ENCODE assay signal across 20 mouse cellular contexts in genomic region chr1:131364432-131364831, GRCm38 (mm10).
DNase-seq lines count a peak whose midpoint lies in the region; ATAC-seq and TF ChIP-seq lines count a peak whose summit lies in the region.
"Had no signal": no experiment of that assay in that cellular context is flagged by ENCODE, and none has a peak within 500 bp of the region (broad histone marks: within the 10 kb centered on the region; RNA-seq: fewer than 3 reads in every experiment).

No protein-coding gene starts in this region.

- DNase-seq in A20 (ENCODE audit: low read depth, low spot score) (peak; percentile 42), MEL (ENCODE audit: low read depth, low spot score) (peak; percentile 35)
- DNase-seq in layer of hippocampus, adult 2 months (ENCODE audit: low spot score in 2 of 2), result no peak
- no peak for DNase-seq in gastrocnemius, postnatal 25 days
- DNase-seq: adrenal gland, adult 2 months; adrenal gland, postnatal 10 days; adrenal gland, postnatal 25 days; cerebellum, adult 11-12 months; cerebellum, adult 2 months; cerebellum, adult 9-10 months; cerebellum, postnatal 10 days; cerebellum, postnatal 25 days; forebrain, postnatal 0 days had no signal

- H3K4me2 ChIP-seq in midbrain, embryonic 16.5 days (ENCODE audit: low read length), result no peak overlapping the region
- H3K4me2 ChIP-seq: embryonic facial prominence, embryonic 12.5 days; forebrain, embryonic 13.5 days; forebrain, embryonic 15.5 days had no signal

- H3K4me1 ChIP-seq in MEL (ENCODE audit: control insufficient read depth in 1 of 2, insufficient read depth in 2 of 2, low read length in 2 of 2), result peaks cover 22 to 35% of the 10 kb centered on the region in 2 experiments
- no peaks in the 10 kb centered on the region for H3K4me1 ChIP-seq in midbrain, embryonic 16.5 days (ENCODE audit: control insufficient read depth, insufficient read depth, low read length)
- H3K4me1 ChIP-seq: embryonic facial prominence, embryonic 10.5 days; embryonic facial prominence, embryonic 12.5 days; forebrain, embryonic 13.5 days; forebrain, embryonic 15.5 days had no signal

- no peak for TF ChIP-seq POLR2A in MEL (IDR thresholded peaks at IDR 0.05; ENCODE audit: control insufficient read depth in 1 of 2, insufficient read depth in 1 of 2, low read depth in 1 of 2, low read length in 2 of 2, poor library complexity in 1 of 2)

- H3K4me3 ChIP-seq in MEL (ENCODE audit: control insufficient read depth in 1 of 2, insufficient read depth in 1 of 2, low read depth in 2 of 2, low read length in 2 of 2) (no peak overlapping the region), macrophage (ENCODE audit: inconsistent target) (no peak overlapping the region)
- no peak overlapping the region for H3K4me3 ChIP-seq in layer of hippocampus, adult 2 months
- no peak overlapping the region for H3K4me3 ChIP-seq in midbrain, embryonic 16.5 days (ENCODE audit: low read depth, low read length)
- H3K4me3 ChIP-seq: embryonic facial prominence, embryonic 10.5 days; embryonic facial prominence, embryonic 12.5 days; forebrain, embryonic 13.5 days; forebrain, embryonic 15.5 days had no signal

- peak overlapping the region; percentile 62 for H3K27ac ChIP-seq in MEL (ENCODE audit: control insufficient read depth, low read depth, low read length)
- peak overlapping the region; percentile 65 for H3K27ac ChIP-seq in macrophage
- no peak overlapping the region for H3K27ac ChIP-seq in layer of hippocampus, adult 2 months
- H3K27ac ChIP-seq in midbrain, embryonic 16.5 days (ENCODE audit: low read length), result no peak overlapping the region
- H3K27ac ChIP-seq: embryonic facial prominence, embryonic 10.5 days; embryonic facial prominence, embryonic 12.5 days; forebrain, embryonic 13.5 days; forebrain, embryonic 15.5 days had no signal

- no peak; a peak in 1 of 4 replicates for TF ChIP-seq EP300 in MEL (IDR thresholded peaks at IDR 0.05; ENCODE audit: low read depth in 1 of 2, low read length in 2 of 2)

- H3K9me3 ChIP-seq in MEL (replicated peaks; ENCODE audit: insufficient read depth, low read length), result no peaks in the 10 kb centered on the region
- no peaks in the 10 kb centered on the region for H3K9me3 ChIP-seq in midbrain, embryonic 16.5 days (replicated peaks; ENCODE audit: control insufficient read depth, low read length, poor library complexity, severe bottlenecking)
- H3K9me3 ChIP-seq: embryonic facial prominence, embryonic 10.5 days; embryonic facial prominence, embryonic 12.5 days; forebrain, embryonic 13.5 days; forebrain, embryonic 15.5 days; G1E had no signal

- TF ChIP-seq CTCF in MEL (IDR thresholded peaks at IDR 0.05 in 2 of 3, conservative IDR thresholded peaks at IDR 0.05 in 1 of 3; ENCODE audit: control insufficient read depth in 1 of 3, insufficient read depth in 1 of 3, low read depth in 2 of 3, low read length in 3 of 3, poor library complexity in 1 of 3, severe bottlenecking in 1 of 3), result no peak
- no peak for TF ChIP-seq CTCF in layer of hippocampus, adult 2 months (conservative IDR thresholded peaks at IDR 0.05)

- H3K36me3 ChIP-seq in MEL (ENCODE audit: control insufficient read depth in 1 of 2, insufficient read depth in 2 of 2, low read length in 2 of 2) (peaks cover 0 to 52% of the 10 kb centered on the region in 2 experiments; a peak in 2 of 4 replicates), macrophage (ENCODE audit: inconsistent target) (peaks cover 10% of the 10 kb centered on the region; the same call in 1 of the 2 replicates)
- H3K36me3 ChIP-seq in midbrain, embryonic 16.5 days (ENCODE audit: control insufficient read depth, insufficient read depth, low read length), result no peaks in the 10 kb centered on the region

- H3K79me2 ChIP-seq in MEL (ENCODE audit: control insufficient read depth, insufficient read depth, low read length, poor library complexity) (no peaks in the 10 kb centered on the region), macrophage (ENCODE audit: inconsistent target) (peaks cover 60% of the 10 kb centered on the region; the same call in 1 of the 2 replicates)

- ATAC-seq in midbrain, embryonic 16.5 days, result no peak
- ATAC-seq: forebrain, embryonic 13.5 days; forebrain, embryonic 15.5 days; forebrain, postnatal 0 days had no signal

- no peak overlapping the region for H3K9ac ChIP-seq in MEL (ENCODE audit: control insufficient read depth, low read depth, low read length, poor library complexity, severe bottlenecking)
- H3K9ac ChIP-seq in midbrain, embryonic 16.5 days (ENCODE audit: low read depth, low read length), result no peak overlapping the region
- H3K9ac ChIP-seq: embryonic facial prominence, embryonic 12.5 days; forebrain, embryonic 13.5 days; forebrain, embryonic 15.5 days; forebrain, postnatal 0 days had no signal

- TF ChIP-seq RAD21 in MEL (IDR thresholded peaks at IDR 0.05; ENCODE audit: low read depth, low read length), result no peak

- WGBS in macrophage (ENCODE audit: missing documents), result 78% methylated on average over 3 of the region's 3 CpGs
- WGBS in midbrain, embryonic 16.5 days, result 100% methylated on average over 3 of the region's 3 CpGs

- H3K27me3 ChIP-seq in MEL (ENCODE audit: control insufficient read depth in 1 of 2, insufficient read depth in 2 of 2, low read length in 2 of 2), result no peaks in the 10 kb centered on the region
- no peaks in the 10 kb centered on the region for H3K27me3 ChIP-seq in midbrain, embryonic 16.5 days (ENCODE audit: control insufficient read depth, insufficient read depth, low read depth, low read length)
- H3K27me3 ChIP-seq: embryonic facial prominence, embryonic 12.5 days; forebrain, embryonic 13.5 days; forebrain, embryonic 15.5 days had no signal

TF ChIP-seq in MEL, 35 proteins besides CTCF, POLR2A, EP300 and RAD21:
- TF ChIP-seq KAT2A (conservative IDR thresholded peaks at IDR 0.05; ENCODE audit: low read depth, low read length), result no peak
- no peak for TF ChIP-seq MAX (IDR thresholded peaks at IDR 0.05; ENCODE audit: low read length)
- TF ChIP-seq MAFK (IDR thresholded peaks at IDR 0.05; ENCODE audit: borderline replicate concordance, low read depth, low read length), result no peak
- TF ChIP-seq SIN3A (IDR thresholded peaks at IDR 0.05; ENCODE audit: low read length), result no peak
- TF ChIP-seq UBTF (IDR thresholded peaks at IDR 0.05; ENCODE audit: borderline replicate concordance, insufficient read depth, low read depth, low read length), result no peak
- TF ChIP-seq ZMIZ1 (IDR thresholded peaks at IDR 0.05; ENCODE audit: low read depth, low read length), result no peak
- no peak for TF ChIP-seq POLR2AphosphoS2 (IDR thresholded peaks at IDR 0.05; ENCODE audit: low read length)

Comparison
In these comparisons a context has a peak if more than half of its experiments do, and no peak if none do; other contexts are left out.
1. DNase-seq: peak in A20 (single experiment) and MEL (single experiment); none in layer of hippocampus, adult 2 months (0 of 2) and gastrocnemius, postnatal 25 days (single experiment).
2. H3K27ac ChIP-seq: peak in MEL (single experiment) and macrophage (single experiment); none in layer of hippocampus, adult 2 months (single experiment) and midbrain, embryonic 16.5 days (single experiment).